Mouse (Mus musculus) gastrocnemius, postnatal 14 days (tissue): ENCODE data around the gene 2310009B15Rik. TPM values are rescaled to one million over a fixed set of nuclear protein-coding genes. Genes with fewer than 3 reads are reported as not detected.

Source experiments
- total RNA-seq, 2 experiments: library from RNA; stranded (reverse); gene quantifications; 2 replicates each; pipeline ENCODE4 v1.2.3; 2021

The 2310009B15Rik gene
- total RNA-seq, 2 experiments from 2014 or later: 15.0 to 16.0 TPM

Other genes with a start within 250 kb of the 2310009B15Rik start
- 10 to 100 TPM; 51.2 to 56.9 TPM for gene Nek7, start 236.7 kb downstream of the 2310009B15Rik start, total RNA-seq
- gene Lhx9, start 8.3 kb downstream of the 2310009B15Rik start, total RNA-seq: not detected
- gene Dennd1b, start 106.6 kb upstream of the 2310009B15Rik start, total RNA-seq: 10 to 100 TPM; 14.9 to 19.1 TPM